In the genomic region with DNA sequence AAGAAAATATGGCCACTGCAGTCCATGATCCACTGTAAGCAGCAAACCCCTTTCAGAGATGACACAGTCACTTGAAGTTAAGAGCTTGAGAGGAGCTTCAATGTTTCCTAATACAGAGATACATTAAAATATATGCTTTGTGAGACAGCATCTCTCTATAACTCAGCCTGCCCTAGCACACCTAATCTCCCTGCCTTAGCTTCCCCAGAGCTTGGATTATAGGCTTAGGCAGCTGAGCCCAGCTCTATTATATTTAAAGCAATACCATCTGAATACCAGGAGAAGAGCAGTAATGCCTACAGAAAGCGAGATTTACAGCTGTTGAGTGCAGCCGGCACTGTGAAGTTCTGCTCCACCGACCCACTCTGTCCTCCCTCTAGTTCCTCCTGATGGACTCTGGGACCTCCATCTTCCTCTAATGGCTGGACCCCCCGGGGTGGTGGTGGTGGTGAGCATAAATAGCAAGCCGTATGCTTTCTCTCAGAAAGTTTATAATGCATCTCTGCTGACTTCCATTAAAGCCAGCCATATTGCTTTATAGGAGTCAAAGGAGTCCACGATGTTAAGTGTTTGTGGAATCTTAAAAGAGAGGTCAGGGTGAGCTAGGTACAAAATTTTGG, we compare ENCODE assay signal across 1 mouse cellular context.
TF ChIP-seq lines count a peak whose summit lies in the region.

No protein-coding gene starts in this region.

TF ChIP-seq in CH12.LX, 34 proteins besides CTCF, POLR2A, EP300 and RAD21:
- TF ChIP-seq ZC3H11A (IDR thresholded peaks at IDR 0.05; ENCODE audit: low read depth, low read length) (no peak), BHLHE40 (IDR thresholded peaks at IDR 0.05; ENCODE audit: low read depth, low read length) (0 out of 2 replicates have a peak, but pooled peaks have one; percentile 29)
